Mouse (Mus musculus): Measurements from ENCODE around the gene Armc7. TPM values are rescaled to one million over a fixed set of nuclear protein-coding genes. Genes with fewer than 3 reads are reported as not detected.

Gene Armc7
- polyA plus RNA-seq, 1 experiment from 2014 or later, result 6.9 TPM

DNA sequence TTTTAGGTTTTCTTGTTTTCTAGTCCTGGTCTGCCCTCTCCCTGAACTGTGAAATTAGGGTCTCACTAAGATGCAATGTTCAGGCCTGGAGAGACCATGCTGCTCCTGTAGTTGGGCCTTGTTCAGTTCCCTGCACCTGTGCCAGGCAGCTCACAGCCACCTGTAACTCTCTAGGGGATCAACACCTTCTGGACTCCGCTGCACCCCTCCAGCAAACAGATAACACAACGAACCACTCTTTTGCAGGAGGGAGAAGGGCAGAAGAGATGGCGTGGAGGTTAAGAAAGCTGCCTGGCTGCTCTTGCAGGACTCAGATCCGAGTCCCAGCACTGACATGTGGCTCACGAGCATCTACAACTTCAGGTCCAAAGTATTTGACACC, 35.0 kb downstream of the Armc7 start:
- DNase-seq (ENCODE audit: low spot score) (no peak), ATAC-seq (replicated peaks; ENCODE audit: low FRiP score, low TSS enrichment, low read depth) (no peak)
- Histone ChIP-seq H3K4me2 (ENCODE audit: low read length) (peak overlapping the region; percentile 92), H3K9ac (ENCODE audit: low read length) (no peak overlapping the region), H3K4me1 (replicated peaks; ENCODE audit: control insufficient read depth, insufficient read depth, low read length) (peaks cover 38% of the 10 kb centered on the region), H3K4me3 (ENCODE audit: low read depth, low read length) (no peak overlapping the region), H3K27ac (ENCODE audit: low read depth) (peak overlapping the region; percentile 67; the same call in 1 of the 2 replicates), H3K9me3 (ENCODE audit: control insufficient read depth, low read length) (no peaks in the 10 kb centered on the region), H3K36me3 (ENCODE audit: control insufficient read depth, insufficient read depth, low read length) (no peaks in the 10 kb centered on the region), H3K27me3 (replicated peaks; ENCODE audit: control insufficient read depth, insufficient read depth, low read length) (no peaks in the 10 kb centered on the region)
- 52% methylated on average over 5 of the region's 5 CpGs for WGBS

DNA sequence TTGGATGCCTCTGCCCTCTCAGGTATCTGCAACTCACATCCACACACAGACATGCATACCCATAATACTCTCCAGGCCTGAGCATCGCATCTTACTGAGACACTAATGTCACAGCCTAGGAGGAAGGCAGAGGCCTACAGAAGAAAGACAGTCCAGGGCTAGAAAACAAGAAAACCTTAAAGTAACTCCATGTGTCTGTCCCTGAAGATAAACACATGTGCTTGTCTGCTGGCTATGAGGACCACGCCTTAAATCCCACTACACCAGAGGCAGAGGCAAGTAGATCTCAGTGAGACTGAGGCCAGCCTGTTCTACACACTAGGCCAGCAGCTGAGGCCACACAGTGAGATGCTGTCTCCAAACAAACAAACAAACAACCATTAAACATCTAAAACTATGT, 35.7 kb downstream of the Armc7 start:
- Histone ChIP-seq H3K27me3 (replicated peaks; ENCODE audit: control insufficient read depth, insufficient read depth, low read length) (no peaks in the 10 kb centered on the region), H3K36me3 (ENCODE audit: control insufficient read depth, insufficient read depth, low read length) (no peaks in the 10 kb centered on the region), H3K4me2 (ENCODE audit: low read length) (peak overlapping the region; percentile 92), H3K9me3 (ENCODE audit: control insufficient read depth, low read length) (no peaks in the 10 kb centered on the region), H3K4me1 (replicated peaks; ENCODE audit: control insufficient read depth, insufficient read depth, low read length) (peaks cover 38% of the 10 kb centered on the region), H3K9ac (ENCODE audit: low read length) (no peak overlapping the region), H3K4me3 (ENCODE audit: low read depth, low read length) (peak overlapping the region; percentile 96), H3K27ac (ENCODE audit: low read depth) (0 out of 2 replicates have a peak overlapping the region, but pooled peaks have one; percentile 7)
- DNase-seq (ENCODE audit: low spot score) (no peak), ATAC-seq (replicated peaks; ENCODE audit: low FRiP score, low TSS enrichment, low read depth) (no peak)
- 49% methylated on average over 2 of the region's 2 CpGs for WGBS

DNA sequence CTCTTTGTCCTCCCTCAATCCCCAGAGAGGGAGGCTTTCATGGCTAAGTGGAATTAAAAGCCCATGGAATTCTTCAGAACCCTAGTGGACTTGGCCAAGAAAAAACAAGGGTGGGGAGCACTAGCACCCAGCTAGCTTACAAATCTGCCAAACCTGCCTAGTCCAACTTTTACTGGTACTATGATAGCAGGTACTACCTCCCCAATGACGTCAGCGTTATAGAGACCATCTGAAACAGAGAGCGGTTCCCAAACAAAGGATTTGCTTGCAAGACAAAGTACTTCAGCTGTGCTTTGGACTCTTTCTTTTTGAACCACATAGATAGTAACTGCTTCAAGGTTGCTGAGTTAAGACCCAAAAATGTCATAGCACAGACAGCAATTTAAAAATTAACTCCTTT, 36.5 kb downstream of the Armc7 start:
- peak overlapping the region; percentile 98 for H3K9ac ChIP-seq (ENCODE audit: low read length)
- 42% methylated on average over 3 of the region's 3 CpGs for WGBS
- H3K4me3 ChIP-seq (ENCODE audit: low read depth, low read length), result peak overlapping the region; percentile 96
- peak overlapping the region; percentile 92 for H3K4me2 ChIP-seq (ENCODE audit: low read length)
- no peaks in the 10 kb centered on the region for H3K9me3 ChIP-seq (ENCODE audit: control insufficient read depth, low read length)
- H3K4me1 ChIP-seq (replicated peaks; ENCODE audit: control insufficient read depth, insufficient read depth, low read length), result peaks cover 38% of the 10 kb centered on the region
- ATAC-seq (replicated peaks; ENCODE audit: low FRiP score, low TSS enrichment, low read depth) (no peak), DNase-seq (ENCODE audit: low spot score) (no peak)
- no peaks in the 10 kb centered on the region for H3K36me3 ChIP-seq (ENCODE audit: control insufficient read depth, insufficient read depth, low read length)
- no peaks in the 10 kb centered on the region for H3K27me3 ChIP-seq (replicated peaks; ENCODE audit: control insufficient read depth, insufficient read depth, low read length)
- peak overlapping the region; percentile 85; the same call in 1 of the 2 replicates for H3K27ac ChIP-seq (ENCODE audit: low read depth)

DNA sequence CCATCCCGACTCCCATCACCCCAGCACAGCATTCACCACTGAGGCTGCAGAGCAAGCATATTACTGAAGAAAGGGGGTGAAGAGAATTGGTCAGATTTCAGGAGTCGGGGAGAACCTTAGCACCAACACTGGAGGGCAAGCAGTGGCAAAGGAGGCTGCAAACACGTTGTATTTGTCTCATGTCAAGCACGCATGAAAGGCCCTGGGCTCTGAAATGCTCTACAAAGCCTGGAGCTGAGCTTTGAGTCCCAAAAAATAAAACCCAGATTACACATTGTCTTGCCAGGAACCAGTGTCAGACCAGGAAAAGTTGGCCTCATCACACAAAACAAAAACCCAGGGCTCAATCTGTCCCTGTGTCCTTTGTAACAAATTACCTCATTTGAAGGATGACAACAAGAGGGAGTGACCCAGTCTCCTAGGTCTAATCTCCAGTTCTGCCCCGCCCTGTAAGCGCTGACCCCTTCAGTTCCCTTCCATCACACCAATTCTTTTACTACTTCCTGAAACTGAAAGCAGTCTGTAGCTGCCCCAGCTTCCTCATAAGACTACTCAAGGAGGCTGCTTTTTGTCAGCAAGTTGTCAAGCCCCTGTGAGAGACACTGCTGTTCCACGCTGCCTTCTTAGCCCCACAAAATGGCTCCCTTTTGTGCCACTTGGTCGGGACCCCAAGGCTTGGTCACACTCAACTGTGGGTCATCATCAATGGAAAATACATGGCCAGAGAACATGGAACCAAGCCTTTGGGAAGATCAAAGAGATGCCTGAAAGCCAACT, 37.1 kb downstream of the Armc7 start:
- peak overlapping the region; percentile 98 for H3K9ac ChIP-seq (ENCODE audit: low read length)
- ATAC-seq (replicated peaks; ENCODE audit: low FRiP score, low TSS enrichment, low read depth) (no peak), DNase-seq (ENCODE audit: low spot score) (peak; percentile 76)
- peak overlapping the region; percentile 96 for H3K4me3 ChIP-seq (ENCODE audit: low read depth, low read length)
- 20% methylated on average over 8 of the region's 8 CpGs for WGBS
- H3K27ac ChIP-seq (ENCODE audit: low read depth), result peak overlapping the region; percentile 85
- peak overlapping the region; percentile 92 for H3K4me2 ChIP-seq (ENCODE audit: low read length)
- H3K27me3 ChIP-seq (replicated peaks; ENCODE audit: control insufficient read depth, insufficient read depth, low read length), result no peaks in the 10 kb centered on the region
- H3K36me3 ChIP-seq (ENCODE audit: control insufficient read depth, insufficient read depth, low read length), result no peaks in the 10 kb centered on the region
- peaks cover 38% of the 10 kb centered on the region for H3K4me1 ChIP-seq (replicated peaks; ENCODE audit: control insufficient read depth, insufficient read depth, low read length)
- no peaks in the 10 kb centered on the region for H3K9me3 ChIP-seq (ENCODE audit: control insufficient read depth, low read length)

DNA sequence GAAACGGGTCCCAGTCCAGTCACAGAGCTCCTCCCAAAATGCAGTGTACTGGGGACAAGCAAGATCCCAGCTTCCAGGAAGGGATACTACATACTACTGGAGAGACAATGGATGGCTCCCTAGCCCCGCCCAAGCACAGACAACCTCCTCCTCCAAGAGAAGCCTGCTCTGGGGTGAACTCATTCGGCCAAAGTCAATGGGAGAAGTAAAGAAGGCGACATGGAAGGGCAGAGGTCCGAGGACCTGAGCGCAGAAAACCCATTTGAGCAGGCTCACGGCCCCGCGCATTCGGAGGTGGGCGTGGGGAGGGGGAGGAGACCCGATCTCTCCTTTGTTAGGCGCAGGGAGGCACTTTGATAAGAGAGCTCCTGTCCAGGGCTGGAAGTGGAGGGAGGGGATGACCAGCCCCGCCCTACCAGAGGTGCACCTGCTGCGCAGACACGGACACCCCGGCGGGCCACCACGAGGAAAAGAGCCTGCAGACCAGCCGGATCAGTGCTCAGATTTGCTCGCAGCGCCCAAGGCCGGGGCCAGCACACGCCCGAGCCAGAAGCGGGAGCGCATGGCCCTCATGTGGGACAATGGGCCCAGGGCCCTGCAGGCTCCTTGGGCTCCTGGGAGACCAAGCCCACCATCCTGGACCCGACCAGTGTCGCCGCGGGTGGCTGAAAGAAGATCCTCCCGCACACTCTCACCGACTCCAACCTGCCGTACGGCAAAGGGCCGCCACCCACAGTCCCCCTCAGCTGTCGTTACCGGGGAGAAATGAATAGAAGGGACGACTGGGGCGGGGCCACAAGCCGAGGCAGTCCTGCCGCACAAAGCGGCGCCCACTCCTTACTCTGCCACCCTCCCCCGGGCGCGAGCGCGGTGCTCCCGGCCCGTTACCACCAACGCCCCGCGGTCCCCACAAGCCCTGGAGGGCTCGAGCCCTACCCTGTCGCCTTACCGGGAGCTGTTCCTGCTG, 38.1 kb downstream of the Armc7 start:
- peak overlapping the region; percentile 85 for H3K27ac ChIP-seq (ENCODE audit: low read depth)
- peaks cover 38% of the 10 kb centered on the region for H3K4me1 ChIP-seq (replicated peaks; ENCODE audit: control insufficient read depth, insufficient read depth, low read length)
- peak overlapping the region; percentile 92 for H3K4me2 ChIP-seq (ENCODE audit: low read length)
- H3K9ac ChIP-seq (ENCODE audit: low read length), result peak overlapping the region; percentile 98
- WGBS, result under 1% methylated on average over 57 of the region's 57 CpGs
- H3K27me3 ChIP-seq (replicated peaks; ENCODE audit: control insufficient read depth, insufficient read depth, low read length), result no peaks in the 10 kb centered on the region
- H3K36me3 ChIP-seq (ENCODE audit: control insufficient read depth, insufficient read depth, low read length), result no peaks in the 10 kb centered on the region
- peak overlapping the region; percentile 96 for H3K4me3 ChIP-seq (ENCODE audit: low read depth, low read length)
- DNase-seq (ENCODE audit: low spot score), result peak; percentile 83
- ATAC-seq (replicated peaks; ENCODE audit: low FRiP score, low TSS enrichment, low read depth), result peak; percentile 50
- no peaks in the 10 kb centered on the region for H3K9me3 ChIP-seq (ENCODE audit: control insufficient read depth, low read length)

DNA sequence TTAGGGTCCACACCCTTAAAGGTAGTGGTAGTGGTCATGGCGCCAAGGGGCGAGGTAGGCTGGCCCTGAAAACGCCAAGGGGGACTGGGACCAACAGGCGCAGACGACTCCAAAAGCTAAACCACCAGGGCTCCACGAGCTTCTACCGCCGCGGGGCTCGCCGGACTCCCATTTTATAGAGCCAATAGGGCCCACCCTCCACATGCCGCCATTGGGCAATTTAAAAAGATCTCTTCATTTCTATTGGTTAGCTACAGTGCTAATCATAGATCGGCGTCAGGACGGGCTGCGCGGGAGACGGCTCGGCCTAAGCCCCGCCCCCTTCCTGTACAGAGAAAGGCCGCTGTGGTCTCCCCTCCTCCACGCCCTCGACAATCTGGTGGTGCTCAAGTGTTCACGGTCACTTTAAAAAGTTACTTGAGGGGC, 38.8 kb downstream of the Armc7 start, which contains the start of gene Jpt1:
Jpt1 (minus strand) TSS at position 150 of the 426 bp plus-strand sequence.
- Histone ChIP-seq H3K4me3 (ENCODE audit: low read depth, low read length) (peak within 1 kb of the TSS; percentile 96), H3K4me2 (ENCODE audit: low read length) (peak within 1 kb of the TSS; percentile 92), H3K36me3 (ENCODE audit: control insufficient read depth, insufficient read depth, low read length) (no peaks in the 10 kb centered on the region), H3K9me3 (ENCODE audit: control insufficient read depth, low read length) (no peaks in the 10 kb centered on the region), H3K9ac (ENCODE audit: low read length) (peak within 1 kb of the TSS; percentile 98), H3K27me3 (replicated peaks; ENCODE audit: control insufficient read depth, insufficient read depth, low read length) (no peaks in the 10 kb centered on the region), H3K27ac (ENCODE audit: low read depth) (peak within 1 kb of the TSS; percentile 85), H3K4me1 (replicated peaks; ENCODE audit: control insufficient read depth, insufficient read depth, low read length) (peaks cover 35% of the 10 kb centered on the region)
- 0% methylated on average over 24 of the region's 24 CpGs for WGBS
- peak; percentile 98 for DNase-seq (ENCODE audit: low spot score)
- peak; percentile 95 for ATAC-seq (replicated peaks; ENCODE audit: low FRiP score, low TSS enrichment, low read depth)

DNA sequence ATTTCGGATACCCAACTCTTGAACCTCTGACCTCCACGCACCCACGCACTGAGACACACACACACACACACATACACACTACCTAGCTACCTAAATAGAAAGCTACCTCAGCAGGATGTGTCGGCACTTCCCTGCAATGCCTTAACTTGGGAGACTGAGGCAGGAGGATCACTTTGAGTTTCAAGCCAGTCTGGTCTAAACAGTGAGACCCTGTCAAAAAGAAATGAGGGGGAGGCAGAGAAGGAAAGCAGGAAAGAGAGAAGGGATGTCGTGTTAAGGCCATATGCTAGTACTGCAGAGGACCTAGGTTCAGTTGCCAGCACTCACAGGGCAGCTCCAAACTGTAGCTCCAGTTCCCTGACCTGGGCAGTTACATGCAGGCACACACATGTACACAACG, 39.6 kb downstream of the Armc7 start:
- Histone ChIP-seq H3K9ac (ENCODE audit: low read length) (no peak overlapping the region), H3K4me1 (replicated peaks; ENCODE audit: control insufficient read depth, insufficient read depth, low read length) (peaks cover 31% of the 10 kb centered on the region), H3K9me3 (ENCODE audit: control insufficient read depth, low read length) (no peaks in the 10 kb centered on the region), H3K4me3 (ENCODE audit: low read depth, low read length) (no peak overlapping the region), H3K36me3 (ENCODE audit: control insufficient read depth, insufficient read depth, low read length) (no peaks in the 10 kb centered on the region), H3K27ac (ENCODE audit: low read depth) (no peak overlapping the region), H3K27me3 (replicated peaks; ENCODE audit: control insufficient read depth, insufficient read depth, low read length) (no peaks in the 10 kb centered on the region), H3K4me2 (ENCODE audit: low read length) (peak overlapping the region; percentile 46)
- DNase-seq (ENCODE audit: low spot score) (no peak), ATAC-seq (replicated peaks; ENCODE audit: low FRiP score, low TSS enrichment, low read depth) (no peak)
- 73% methylated on average over 6 of the region's 6 CpGs for WGBS

DNA sequence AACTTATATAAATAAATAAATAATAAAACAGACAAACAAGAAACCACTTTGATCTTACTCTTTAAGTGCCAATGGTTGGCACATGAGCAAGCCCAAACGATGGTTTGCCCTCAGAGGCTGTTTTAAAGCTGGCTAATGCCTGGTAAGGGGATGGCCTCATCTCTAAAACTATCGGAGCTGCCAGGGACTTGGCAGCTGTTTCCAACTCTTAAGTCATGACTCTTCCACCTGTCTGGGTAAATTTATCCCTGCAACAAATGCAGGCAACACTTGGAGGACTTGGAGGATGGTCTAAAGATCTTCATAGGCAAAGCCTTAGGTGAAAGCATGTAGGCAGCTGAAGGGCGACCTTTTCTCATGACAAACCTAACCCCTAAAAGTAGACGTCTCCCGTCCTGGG, 41.5 kb downstream of the Armc7 start:
- ATAC-seq (replicated peaks; ENCODE audit: low FRiP score, low TSS enrichment, low read depth), result no peak
- Histone ChIP-seq H3K9ac (ENCODE audit: low read length) (no peak overlapping the region), H3K4me3 (ENCODE audit: low read depth, low read length) (no peak overlapping the region), H3K4me2 (ENCODE audit: low read length) (no peak overlapping the region), H3K27me3 (replicated peaks; ENCODE audit: control insufficient read depth, insufficient read depth, low read length) (no peaks in the 10 kb centered on the region), H3K36me3 (ENCODE audit: control insufficient read depth, insufficient read depth, low read length) (peaks cover 1% of the 10 kb centered on the region), H3K4me1 (replicated peaks; ENCODE audit: control insufficient read depth, insufficient read depth, low read length) (peaks cover 12% of the 10 kb centered on the region), H3K9me3 (ENCODE audit: control insufficient read depth, low read length) (no peaks in the 10 kb centered on the region), H3K27ac (ENCODE audit: low read depth) (no peak overlapping the region)
- WGBS, result 82% methylated on average over 5 of the region's 5 CpGs
- DNase-seq (ENCODE audit: low spot score), result no peak

Measured in intestine, embryonic 14.5 days (tissue).